Mouse (Mus musculus) G1E (cell line): ENCODE measurements around the gene Ankrd54.

Experiments
- CTCF ChIP-seq: IDR thresholded peaks from 2 replicates; pipeline ENCODE4 v1.5.1; 2012; ENCODE audit warnings: low read depth, low read length, inconsistent platforms, mixed read lengths
- GATA1 ChIP-seq: IDR thresholded peaks from 2 replicates; pipeline ENCODE4 v1.6.1; 2012; ENCODE audit warnings: borderline replicate concordance, low read length, inconsistent platforms, mixed read lengths
- GATA2 ChIP-seq: IDR thresholded peaks from 2 replicates; pipeline ENCODE4 v1.6.1; 2012; ENCODE audit warnings: low read depth, low read length, inconsistent platforms, borderline replicate concordance
- POLR2AphosphoS5 ChIP-seq: IDR thresholded peaks from 2 replicates; pipeline ENCODE4 v1.6.1; 2012; ENCODE audit warnings: low read depth, low read length, inconsistent platforms; ENCODE audit not compliant: insufficient replicate concordance
- TAL1 ChIP-seq: conservative IDR thresholded peaks from 2 replicates; pipeline ENCODE4 v1.6.1; 2012; ENCODE audit warnings: low read depth, low read length, inconsistent platforms, mixed read lengths

DNA sequence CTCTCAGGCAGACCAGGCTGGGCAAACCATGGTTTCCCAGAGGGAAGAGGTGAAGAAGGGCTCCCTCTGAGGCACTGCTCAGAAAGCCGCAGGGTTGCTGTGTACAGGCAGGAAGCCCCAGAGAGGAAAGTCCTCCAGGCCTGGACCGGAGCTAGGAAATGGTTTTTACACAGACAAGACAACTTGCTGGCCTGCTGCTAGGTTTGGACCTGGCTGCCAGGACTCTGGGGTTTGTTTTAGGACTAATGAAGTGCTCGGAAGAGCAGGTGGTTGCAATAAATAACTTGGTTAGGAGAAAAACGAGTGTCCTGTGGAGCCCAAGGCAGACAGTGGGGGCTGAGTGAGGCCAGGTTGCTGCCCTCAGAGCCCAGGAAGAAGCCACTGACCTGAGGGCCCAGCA lies 14.5 kb downstream of the Ankrd54 start:
- no peak for TF ChIP-seq CTCF
- no peak for TF ChIP-seq GATA1
- no peak for TF ChIP-seq POLR2AphosphoS5
- TF ChIP-seq TAL1: no peak
- no peak for TF ChIP-seq GATA2
